Mouse (Mus musculus): ENCODE measurements around the gene Trpm2. TPM values are rescaled to one million over a fixed set of nuclear protein-coding genes. Genes with fewer than 3 reads are reported as not detected.
"Not testable (repeated sequence)": the region's sequence is repeated elsewhere in the genome, so short reads cannot be mapped to it uniquely, and the experiment has no call there.

The Trpm2 gene
- polyA plus RNA-seq (2014; fragmentation: Nextera tagmentation; extraction: Ambion mirVana) = 0.75 and 1.5 TPM in 2 replicates

DNA sequence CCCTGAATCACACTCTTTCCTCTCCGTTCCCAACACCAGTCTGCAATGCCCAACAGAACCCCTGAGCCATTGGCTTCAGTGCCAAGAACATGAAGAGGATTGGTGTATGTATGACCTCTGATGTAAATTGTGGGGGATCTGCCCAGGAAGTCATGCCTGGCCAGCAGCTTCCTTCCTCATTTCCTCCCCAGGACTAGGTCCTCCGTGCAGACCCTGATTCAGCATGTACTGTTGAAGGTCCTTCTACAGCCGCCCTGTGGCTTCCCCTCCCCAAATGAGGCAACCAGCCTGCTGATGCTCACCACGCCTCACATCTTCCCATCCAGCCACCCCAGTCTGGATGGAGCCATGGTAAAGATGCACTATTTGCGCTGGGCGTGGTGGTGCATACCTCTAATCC lies at the start of gene Trpm2:
Gene Trpm2 (minus strand): TSS at position 83 of the 400 bp plus-strand sequence.
- H3K9ac ChIP-seq (ENCODE audit: low read length) = peak within 1 kb of the TSS; percentile 29
- H3K27ac ChIP-seq (ENCODE audit: low read depth, low read length) = no peak within 1 kb of the TSS
- H3K36me3 ChIP-seq (ENCODE audit: control insufficient read depth, insufficient read depth, low read length) = no peaks in the 10 kb centered on the region
- WGBS = 86% methylated on average over 6 of the region's 6 CpGs
- H3K4me1 ChIP-seq (ENCODE audit: control insufficient read depth, insufficient read depth, low read length) = 0 out of 2 replicates have a peak, but pooled peaks cover 3% of the 10 kb centered on the region
- DNase-seq (ENCODE audit: low spot score, missing footprints) (no peak), ATAC-seq (ENCODE audit: low FRiP score) (no peak)
- peaks cover 15% of the 10 kb centered on the region for H3K27me3 ChIP-seq (ENCODE audit: control insufficient read depth, insufficient read depth, low read length)
- H3K4me2 ChIP-seq = peak within 1 kb of the TSS; percentile 47
- peak within 1 kb of the TSS; percentile 17 for H3K4me3 ChIP-seq (ENCODE audit: low read depth, low read length)
- no peaks in the 10 kb centered on the region for H3K9me3 ChIP-seq (ENCODE audit: control insufficient read depth, low read length)

DNA sequence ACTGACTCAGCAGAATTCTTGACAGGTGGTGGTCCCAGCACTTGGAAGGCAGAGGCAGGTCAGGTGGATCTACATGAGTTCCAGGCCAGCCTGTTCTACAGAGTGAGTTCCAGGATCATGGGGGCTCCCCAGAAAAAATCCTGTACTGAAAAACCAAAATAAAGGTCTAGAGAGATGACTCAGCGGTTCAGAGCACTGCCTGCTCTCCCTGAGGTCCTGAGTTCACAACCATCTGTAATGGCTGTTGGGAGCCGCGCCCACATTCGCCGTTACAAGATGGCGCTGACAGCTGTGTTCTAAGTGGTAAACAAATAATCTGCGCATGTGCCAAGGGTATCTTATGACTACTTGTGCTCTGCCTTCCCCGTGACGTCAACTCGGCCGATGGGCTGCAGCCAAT lies 49.6 kb upstream of the Trpm2 start:
- peak; percentile 12 for DNase-seq (ENCODE audit: low spot score, missing footprints)
- 99% methylated on average over 7 of the region's 11 CpGs for WGBS
- H3K4me2 ChIP-seq; H3K27ac ChIP-seq (ENCODE audit: low read depth, low read length); H3K4me1 ChIP-seq (ENCODE audit: control insufficient read depth, insufficient read depth, low read length); H3K4me3 ChIP-seq (ENCODE audit: low read depth, low read length); H3K9me3 ChIP-seq (ENCODE audit: control insufficient read depth, low read length); H3K36me3 ChIP-seq (ENCODE audit: control insufficient read depth, insufficient read depth, low read length); H3K27me3 ChIP-seq (ENCODE audit: control insufficient read depth, insufficient read depth, low read length); ATAC-seq (ENCODE audit: low FRiP score); H3K9ac ChIP-seq (ENCODE audit: low read length): not testable (repeated sequence)

- H3K36me3 ChIP-seq (ENCODE audit: control insufficient read depth, insufficient read depth, low read length) = no peaks in the 10 kb centered on the region
- no peak overlapping the region for H3K4me3 ChIP-seq (ENCODE audit: low read depth, low read length)
- H3K9ac ChIP-seq (ENCODE audit: low read length) = no peak overlapping the region
- ATAC-seq (ENCODE audit: low FRiP score) (0 out of 2 replicates have a peak, but pooled peaks have one; percentile 30), DNase-seq (ENCODE audit: low spot score, missing footprints) (peak; percentile 70)
- no peaks in the 10 kb centered on the region for H3K9me3 ChIP-seq (ENCODE audit: control insufficient read depth, low read length)
- no peaks in the 10 kb centered on the region for H3K4me1 ChIP-seq (ENCODE audit: control insufficient read depth, insufficient read depth, low read length)
- 80% methylated on average over 4 of the region's 4 CpGs for WGBS
- H3K4me2 ChIP-seq = no peak overlapping the region; the same call in 1 of the 2 replicates
- no peak overlapping the region for H3K27ac ChIP-seq (ENCODE audit: low read depth, low read length)
- no peaks in the 10 kb centered on the region for H3K27me3 ChIP-seq (ENCODE audit: control insufficient read depth, insufficient read depth, low read length)
Observed at GRCm38 (mm10) chr10:78019291-78019690, 48.9 kb upstream of the Trpm2 start.

GRCm38 (mm10) chr10:78018797-78019203 lies 48.4 kb upstream of the Trpm2 start:
- DNase-seq (ENCODE audit: low spot score, missing footprints) (peak; percentile 99), ATAC-seq (ENCODE audit: low FRiP score) (peak; percentile 73; the same call in 1 of the 2 replicates)
- no peaks in the 10 kb centered on the region for H3K9me3 ChIP-seq (ENCODE audit: control insufficient read depth, low read length)
- no peaks in the 10 kb centered on the region for H3K36me3 ChIP-seq (ENCODE audit: control insufficient read depth, insufficient read depth, low read length)
- H3K4me1 ChIP-seq (ENCODE audit: control insufficient read depth, insufficient read depth, low read length) = no peaks in the 10 kb centered on the region
- H3K27me3 ChIP-seq (ENCODE audit: control insufficient read depth, insufficient read depth, low read length) = no peaks in the 10 kb centered on the region
- H3K4me3 ChIP-seq (ENCODE audit: low read depth, low read length) = peak overlapping the region; percentile 23
- H3K4me2 ChIP-seq = peak overlapping the region; percentile 45
- 21% methylated on average over 19 of the region's 19 CpGs for WGBS
- H3K27ac ChIP-seq (ENCODE audit: low read depth, low read length) = no peak overlapping the region
- H3K9ac ChIP-seq (ENCODE audit: low read length) = no peak overlapping the region

DNA sequence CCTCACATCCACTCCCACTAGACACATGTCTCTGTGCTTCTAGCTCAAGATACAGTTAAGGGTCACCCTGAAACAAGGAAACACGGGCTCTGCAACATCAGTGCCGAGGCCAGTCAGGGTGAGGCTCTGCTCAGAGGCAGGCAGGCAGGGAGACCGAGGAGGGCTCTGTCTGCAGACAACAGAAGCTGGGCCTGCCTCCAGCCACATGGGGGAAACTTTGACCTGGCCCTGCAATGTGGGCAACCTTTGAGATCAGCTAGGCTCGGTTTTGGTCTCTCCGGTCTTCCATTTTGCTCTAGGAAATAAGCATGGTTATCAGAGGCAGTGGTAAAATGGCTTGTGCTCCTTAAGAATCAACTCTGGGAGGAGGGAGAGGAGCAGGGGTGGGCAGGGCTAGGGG lies 46.0 kb upstream of the Trpm2 start:
- Histone ChIP-seq H3K27ac (ENCODE audit: low read depth, low read length) (no peak overlapping the region), H3K9ac (ENCODE audit: low read length) (no peak overlapping the region), H3K36me3 (ENCODE audit: control insufficient read depth, insufficient read depth, low read length) (no peaks in the 10 kb centered on the region), H3K27me3 (ENCODE audit: control insufficient read depth, insufficient read depth, low read length) (no peaks in the 10 kb centered on the region), H3K4me2 (no peak overlapping the region), H3K9me3 (ENCODE audit: control insufficient read depth, low read length) (no peaks in the 10 kb centered on the region), H3K4me1 (ENCODE audit: control insufficient read depth, insufficient read depth, low read length) (no peaks in the 10 kb centered on the region), H3K4me3 (ENCODE audit: low read depth, low read length) (no peak overlapping the region)
- DNase-seq (ENCODE audit: low spot score, missing footprints) (peak; percentile 39), ATAC-seq (ENCODE audit: low FRiP score) (no peak)
- 63% methylated on average over 5 of the region's 5 CpGs for WGBS

DNA sequence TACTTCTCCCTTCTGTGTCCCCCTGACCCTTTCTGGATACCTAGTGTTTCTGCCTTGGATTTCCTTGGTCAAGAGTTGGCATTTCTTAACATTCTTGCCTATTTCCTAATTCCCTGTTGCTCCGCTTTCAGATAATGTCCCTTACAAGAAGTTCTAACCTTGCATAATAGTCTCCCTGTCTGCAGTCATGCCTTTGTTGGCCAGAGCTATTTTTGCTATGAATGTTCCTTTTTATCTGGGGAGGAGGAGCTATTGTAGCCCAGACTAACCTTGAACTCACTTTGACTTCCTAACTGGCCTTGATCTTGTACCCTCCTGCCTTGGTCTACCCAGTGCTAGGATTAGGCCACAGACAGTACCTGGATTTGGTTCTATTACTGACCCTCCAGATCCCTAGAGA lies 45.1 kb upstream of the Trpm2 start:
- Histone ChIP-seq H3K9me3 (ENCODE audit: control insufficient read depth, low read length) (no peaks in the 10 kb centered on the region), H3K27me3 (ENCODE audit: control insufficient read depth, insufficient read depth, low read length) (no peaks in the 10 kb centered on the region), H3K36me3 (ENCODE audit: control insufficient read depth, insufficient read depth, low read length) (no peaks in the 10 kb centered on the region), H3K4me2 (no peak overlapping the region), H3K9ac (ENCODE audit: low read length) (no peak overlapping the region), H3K4me3 (ENCODE audit: low read depth, low read length) (no peak overlapping the region), H3K27ac (ENCODE audit: low read depth, low read length) (no peak overlapping the region), H3K4me1 (ENCODE audit: control insufficient read depth, insufficient read depth, low read length) (no peaks in the 10 kb centered on the region)
- no peak for ATAC-seq (ENCODE audit: low FRiP score)
- DNase-seq (ENCODE audit: low spot score, missing footprints) = no peak
- WGBS = 97% methylated on average over 1 of the region's 1 CpGs

DNA sequence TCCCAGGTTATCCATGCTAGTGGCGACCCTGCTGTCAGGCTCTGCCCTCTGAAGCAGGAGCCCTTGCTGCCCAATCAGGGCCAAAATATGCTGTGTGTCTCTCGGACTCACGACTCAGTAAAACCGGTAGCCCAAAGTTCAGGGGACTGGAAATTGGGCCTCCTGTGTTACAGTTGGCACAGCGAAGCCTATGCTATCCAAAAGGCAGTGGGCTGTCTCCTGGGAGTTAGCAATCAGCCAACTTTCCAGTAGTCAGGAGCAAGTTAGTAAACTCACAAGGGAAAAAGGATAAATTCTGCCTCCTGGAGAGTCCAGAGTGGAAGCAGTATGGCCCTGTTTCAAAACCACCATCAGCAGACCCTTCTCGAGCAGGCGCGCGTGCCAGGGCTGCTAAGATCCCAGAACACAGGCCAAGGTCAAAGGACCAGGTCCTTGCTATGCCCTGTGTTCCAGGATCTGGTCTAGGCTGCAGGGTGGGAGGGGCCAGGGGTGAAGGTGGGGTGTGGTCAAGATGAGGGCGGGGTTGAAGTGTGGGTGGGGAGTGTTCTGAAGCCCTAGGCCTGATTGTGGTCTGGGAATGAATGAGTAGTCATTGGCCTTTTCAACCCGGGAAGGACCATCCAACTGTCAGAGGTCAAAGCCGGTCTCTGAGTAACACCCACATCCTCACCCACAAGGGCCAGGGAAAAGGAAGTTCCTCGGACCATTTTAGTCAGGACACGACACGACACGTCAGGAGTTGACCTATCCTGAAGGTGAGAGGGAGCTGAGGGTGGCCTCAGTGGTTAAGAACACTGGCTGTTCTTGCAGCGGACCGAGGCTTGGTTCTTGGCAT lies 42.5 kb upstream of the Trpm2 start:
- H3K4me2 ChIP-seq = no peak overlapping the region
- no peaks in the 10 kb centered on the region for H3K27me3 ChIP-seq (ENCODE audit: control insufficient read depth, insufficient read depth, low read length)
- no peak for ATAC-seq (ENCODE audit: low FRiP score)
- no peak overlapping the region for H3K27ac ChIP-seq (ENCODE audit: low read depth, low read length)
- no peaks in the 10 kb centered on the region for H3K36me3 ChIP-seq (ENCODE audit: control insufficient read depth, insufficient read depth, low read length)
- peaks cover 11% of the 10 kb centered on the region for H3K4me1 ChIP-seq (ENCODE audit: control insufficient read depth, insufficient read depth, low read length)
- no peak overlapping the region for H3K4me3 ChIP-seq (ENCODE audit: low read depth, low read length)
- H3K9me3 ChIP-seq (ENCODE audit: control insufficient read depth, low read length) = no peaks in the 10 kb centered on the region
- no peak overlapping the region for H3K9ac ChIP-seq (ENCODE audit: low read length)
- WGBS = 90% methylated on average over 18 of the region's 18 CpGs
- no peak for DNase-seq (ENCODE audit: low spot score, missing footprints)

DNA sequence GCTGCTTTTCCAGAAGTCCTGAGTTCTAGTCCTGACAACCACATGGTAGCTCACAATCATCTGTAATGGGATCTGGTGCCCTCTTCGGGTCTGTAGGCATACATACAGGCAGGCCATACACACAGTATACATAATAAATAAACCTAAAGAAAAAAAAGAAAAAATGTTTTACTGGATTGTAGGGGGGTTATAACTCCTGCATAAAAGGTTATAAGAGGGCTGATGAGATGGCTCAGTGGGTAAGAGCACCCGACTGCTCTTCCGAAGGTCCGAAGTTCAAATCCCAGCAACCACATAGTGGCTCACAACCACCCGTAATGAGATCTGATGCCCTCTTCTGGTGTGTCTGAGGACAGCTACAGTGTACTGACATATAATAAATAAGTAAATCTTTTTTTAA lies 40.8 kb upstream of the Trpm2 start:
- not testable (repeated sequence) for ATAC-seq (ENCODE audit: low FRiP score); H3K36me3 ChIP-seq (ENCODE audit: control insufficient read depth, insufficient read depth, low read length); H3K27ac ChIP-seq (ENCODE audit: low read depth, low read length); H3K9ac ChIP-seq (ENCODE audit: low read length); H3K9me3 ChIP-seq (ENCODE audit: control insufficient read depth, low read length); H3K4me2 ChIP-seq; H3K4me3 ChIP-seq (ENCODE audit: low read depth, low read length); DNase-seq (ENCODE audit: low spot score, missing footprints); H3K27me3 ChIP-seq (ENCODE audit: control insufficient read depth, insufficient read depth, low read length)
- peaks cover 20% of the 10 kb centered on the region for H3K4me1 ChIP-seq (ENCODE audit: control insufficient read depth, insufficient read depth, low read length)
- WGBS = 98% methylated on average over 5 of the region's 5 CpGs

DNA sequence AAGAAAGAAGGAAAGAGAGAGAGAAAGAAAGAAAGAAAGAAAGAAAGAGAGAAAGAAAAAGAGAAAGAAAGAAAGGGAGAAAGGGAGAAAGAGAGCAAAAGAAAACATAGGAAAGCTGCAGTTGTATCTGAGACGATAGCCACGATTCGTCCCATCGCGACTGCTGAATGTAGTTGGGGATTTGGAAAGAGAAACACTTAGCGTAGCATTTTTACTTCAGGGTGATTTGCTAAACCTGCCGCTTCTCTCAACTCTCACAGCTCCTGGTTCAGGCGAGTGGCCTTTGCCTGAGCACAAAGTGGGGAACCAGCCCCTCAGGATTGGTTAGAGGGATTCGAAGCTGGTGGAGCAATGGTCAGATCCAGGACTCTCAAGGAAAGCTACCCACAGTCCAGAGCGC lies 40.0 kb upstream of the Trpm2 start:
- WGBS = 21% methylated on average over 10 of the region's 10 CpGs
- Histone ChIP-seq H3K4me3 (ENCODE audit: low read depth, low read length) (no peak overlapping the region; the same call in 1 of the 2 replicates), H3K4me1 (ENCODE audit: control insufficient read depth, insufficient read depth, low read length) (peaks cover 22% of the 10 kb centered on the region), H3K36me3 (ENCODE audit: control insufficient read depth, insufficient read depth, low read length) (no peaks in the 10 kb centered on the region), H3K4me2 (peak overlapping the region; percentile 28; the same call in 1 of the 2 replicates), H3K27me3 (ENCODE audit: control insufficient read depth, insufficient read depth, low read length) (no peaks in the 10 kb centered on the region), H3K9me3 (ENCODE audit: control insufficient read depth, low read length) (no peaks in the 10 kb centered on the region), H3K9ac (ENCODE audit: low read length) (no peak overlapping the region), H3K27ac (ENCODE audit: low read depth, low read length) (no peak overlapping the region)
- peak; percentile 86 for DNase-seq (ENCODE audit: low spot score, missing footprints)
- no peak for ATAC-seq (ENCODE audit: low FRiP score)
